Mouse (Mus musculus) left cerebral cortex, postnatal 4 days (tissue): ENCODE measurements around the gene Serhl. TPM values are rescaled to one million over a fixed set of nuclear protein-coding genes. Genes with fewer than 3 reads are reported as not detected.

Source experiments
- DNase-seq: peaks from one replicate; pipeline ENCODE4 v3.0.0-alpha.2; 2022
- intact Hi-C: fragments of 180-260 bp; cut with DNase I; formaldehyde crosslinking; loops from one replicate; pipeline ENCODE4 v1.15.1; 2025
- total RNA-seq, 2 experiments: library from RNA; stranded (reverse); gene quantifications; 2 replicates each; pipeline ENCODE4 v1.2.3; 2021

The Serhl gene
- total RNA-seq, 2 experiments from 2014 or later = 5.1 to 7.3 TPM

DNA sequence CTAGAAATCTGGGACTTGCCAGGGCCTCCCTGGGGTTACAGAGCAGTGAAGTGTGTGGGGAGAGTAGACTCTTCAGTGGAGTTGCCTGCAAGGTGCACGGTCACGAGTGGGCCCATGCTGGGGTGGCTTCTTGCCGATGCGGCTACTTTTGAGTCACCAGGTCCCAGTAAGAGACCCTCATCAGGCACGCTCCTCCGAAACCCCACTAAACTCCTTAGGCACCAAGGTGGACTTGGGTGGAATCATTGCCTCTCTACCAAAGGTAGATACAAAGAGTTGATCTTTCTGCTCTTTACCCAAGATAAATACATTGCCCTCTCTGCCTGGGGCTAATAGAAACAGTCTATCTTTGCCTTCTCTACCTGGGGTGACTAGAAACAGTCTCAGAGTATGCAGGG, 68.4 kb downstream of the Serhl start:
- DNase-seq = no peak
- intact Hi-C loops = no loop called here

DNA sequence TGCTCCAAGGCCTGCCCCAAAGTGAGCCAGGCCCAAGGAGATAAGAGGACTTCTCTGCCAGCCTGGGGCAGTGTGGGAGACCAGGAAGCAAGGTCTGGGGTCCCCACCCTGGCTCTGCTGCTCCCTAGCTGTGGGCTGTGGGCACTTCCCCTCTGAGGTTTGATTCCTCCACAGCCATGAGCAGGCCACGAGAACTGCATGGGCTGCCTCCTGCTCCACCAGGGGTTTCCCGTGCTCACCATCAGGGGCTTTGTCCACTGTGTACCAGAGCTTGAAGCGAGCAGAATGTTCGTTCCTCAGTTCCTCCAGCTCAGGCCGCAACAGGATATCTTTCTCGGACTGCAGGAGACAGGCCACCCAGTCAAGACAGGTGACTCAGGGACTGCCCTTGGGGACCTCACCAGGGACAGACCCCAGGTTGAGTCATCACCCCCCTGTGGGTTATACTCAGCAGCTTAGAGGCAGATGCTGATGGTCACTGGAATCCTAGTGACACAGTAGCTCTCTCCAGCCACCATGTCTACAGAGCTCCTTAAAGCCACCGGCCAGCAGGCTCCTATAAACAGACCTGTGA, 69.4 kb downstream of the Serhl start:
- no peak for DNase-seq
- intact Hi-C loops = no loop called here

DNA sequence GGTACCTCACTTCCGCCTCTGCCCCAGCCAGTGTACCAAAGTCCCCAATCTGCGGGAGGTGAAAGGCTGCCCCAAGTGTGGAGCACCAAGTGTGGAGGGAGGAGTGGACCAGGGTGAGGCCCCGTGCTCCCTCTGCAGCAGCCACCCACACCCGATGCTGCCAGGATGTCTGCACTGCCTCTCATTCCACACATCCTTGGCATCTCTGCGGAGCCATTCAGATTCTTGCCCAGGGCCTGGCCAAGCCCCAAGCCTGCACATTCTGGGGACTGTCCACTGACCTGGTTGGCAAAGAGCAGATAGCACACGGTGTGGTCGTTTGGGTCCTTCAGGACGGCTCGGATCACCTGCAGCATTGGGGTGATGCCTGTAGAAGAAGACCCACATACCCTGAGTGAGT, 70.5 kb downstream of the Serhl start:
- DNase-seq = no peak
- intact Hi-C loops = no loop called here

DNA sequence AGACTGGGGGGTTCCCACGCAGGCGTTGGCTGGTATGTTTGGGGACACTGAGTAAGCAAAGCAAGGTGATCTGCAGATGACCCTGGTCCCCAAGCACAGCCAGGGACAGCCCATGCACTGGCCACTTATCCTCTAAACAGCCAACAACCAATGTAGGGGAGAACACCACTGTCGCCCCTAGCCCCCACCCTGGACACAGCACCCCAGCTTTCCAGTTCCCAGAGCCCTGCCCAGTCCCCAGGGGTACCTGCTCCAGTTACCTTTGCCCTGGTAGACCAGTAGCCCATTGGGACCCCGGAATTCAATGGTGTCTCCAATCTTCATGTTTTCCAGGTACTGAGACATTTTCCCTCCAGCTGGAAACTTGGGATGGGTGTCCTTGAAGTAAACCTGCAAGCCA, 71.3 kb downstream of the Serhl start:
- intact Hi-C loops = no loop called here
- DNase-seq = no peak

DNA sequence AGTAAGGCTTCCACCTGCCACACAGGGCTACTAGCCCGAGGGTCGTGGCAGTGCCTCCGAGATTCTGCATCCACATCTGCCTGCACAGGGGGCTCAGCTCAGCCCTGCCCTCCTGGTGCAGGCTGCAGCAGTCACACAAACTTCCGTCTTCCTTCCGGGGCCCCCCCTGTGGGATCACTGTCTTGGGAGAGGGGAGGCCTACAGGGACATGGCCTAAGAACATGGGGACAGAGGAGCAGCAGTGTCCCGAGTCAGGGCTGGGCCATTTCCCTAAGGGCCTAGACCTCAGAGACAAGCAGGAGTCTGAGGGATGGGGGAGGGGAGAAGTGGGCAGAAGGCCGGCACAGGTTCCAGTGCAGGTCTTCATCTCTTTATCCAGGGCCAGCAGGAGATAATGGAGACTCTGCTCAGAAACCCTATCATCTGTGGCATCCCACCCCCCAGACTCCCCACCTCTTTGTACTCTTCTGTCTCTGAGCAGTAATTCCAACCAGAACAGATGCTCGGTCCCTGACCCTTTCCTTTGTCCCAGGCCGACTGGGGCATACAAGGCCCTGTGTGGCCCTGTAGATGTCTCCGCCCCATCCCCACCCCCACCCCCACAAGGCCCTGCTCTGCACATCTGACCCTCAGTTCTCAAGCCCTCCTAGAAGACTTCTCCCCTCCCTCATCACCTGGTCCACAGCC, 71.9 kb downstream of the Serhl start:
- no peak for DNase-seq
- intact Hi-C loops = no loop called here

- no peak for DNase-seq
- intact Hi-C loops = no loop called here
Measured at GRCm38 (mm10) chr15:83162001-83162400, 72.7 kb downstream of the Serhl start.

DNA sequence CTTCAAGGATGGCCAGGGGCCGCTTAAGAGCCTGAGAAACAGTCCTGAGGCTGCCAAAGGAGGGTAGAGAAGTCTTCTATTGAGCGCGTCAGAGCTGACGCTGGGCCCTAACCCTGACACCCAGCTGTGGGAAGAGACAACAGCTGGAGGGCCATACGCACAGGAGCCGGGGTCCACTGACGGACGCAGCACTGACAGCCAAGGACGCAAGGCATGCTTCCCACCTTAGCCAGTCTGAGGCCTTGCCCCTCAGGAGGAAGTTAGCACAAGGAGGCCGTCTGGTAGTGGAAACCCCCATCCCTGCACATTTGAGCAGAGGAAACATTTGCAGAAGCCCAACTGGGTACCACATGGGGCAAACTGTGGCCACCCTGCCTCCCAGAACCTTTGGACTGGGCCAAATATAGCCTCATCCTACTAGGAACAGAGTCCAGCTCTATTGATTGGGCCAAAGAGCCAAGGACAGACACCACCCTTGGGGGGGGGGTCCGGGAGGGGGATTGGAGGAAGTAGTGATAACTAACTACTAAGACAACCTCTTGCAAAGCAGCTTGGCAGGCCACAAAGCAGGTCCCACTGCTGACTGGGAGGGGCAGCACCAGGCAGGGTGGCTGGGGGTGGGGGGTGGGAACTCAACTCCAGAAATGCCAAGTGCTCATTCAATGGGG, 73.6 kb downstream of the Serhl start:
- intact Hi-C loops = no loop called here
- DNase-seq = no peak

DNA sequence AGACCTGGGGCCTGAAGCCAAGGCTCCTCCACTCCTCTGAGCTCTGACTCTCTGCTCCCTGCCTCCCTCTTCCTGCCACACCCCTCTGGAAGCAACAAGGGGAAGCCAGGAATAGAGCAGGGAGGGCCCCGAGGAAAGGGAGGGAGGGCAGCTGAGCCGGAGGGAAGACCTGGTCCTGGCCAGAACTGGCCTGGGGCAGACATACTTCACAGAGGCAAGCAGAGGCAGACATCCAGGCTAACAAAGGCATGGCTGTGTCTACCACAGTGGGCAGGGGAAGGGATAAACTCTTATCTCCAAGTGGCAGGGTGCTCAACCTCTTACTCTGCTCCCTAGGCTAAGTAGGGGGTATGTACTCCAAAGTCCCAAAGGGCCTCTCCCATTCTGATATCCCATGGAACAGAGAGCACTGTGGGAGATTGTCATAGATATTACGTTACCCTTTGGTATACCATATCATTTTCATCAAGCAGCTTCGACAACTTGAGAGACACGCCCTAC, 75.7 kb downstream of the Serhl start:
- DNase-seq = no peak
- intact Hi-C loops = no loop called here

GRCm38 (mm10) chr15:83165526-83166315, 76.4 kb downstream of the Serhl start:
- intact Hi-C loops = no loop called here
- DNase-seq = no peak

Other genes with a start within 250 kb of the Serhl start
- 100 to 1,000 TPM; 142 to 145 TPM for gene Tcf20, start 101.6 kb upstream of the Serhl start, total RNA-seq
- gene Nfam1, start 56.2 kb upstream of the Serhl start, total RNA-seq = 1 to 10 TPM; 2.0 to 2.1 TPM
- 100 to 1,000 TPM; 125 to 127 TPM for gene Rrp7a, start 33.3 kb downstream of the Serhl start, total RNA-seq
- gene Poldip3, start 59.9 kb downstream of the Serhl start, total RNA-seq = 10 to 100 TPM; 92.9 to 94.2 TPM
- 100 to 1,000 TPM; 106 TPM for gene Cyb5r3, start 83.1 kb downstream of the Serhl start, total RNA-seq
- gene A4galt, start 162.3 kb downstream of the Serhl start, total RNA-seq = 1 to 10 TPM; 3.1 to 3.9 TPM